Mouse (Mus musculus) liver, embryonic 14.5 days (tissue): ENCODE data around the gene AU015836. TPM values are rescaled to one million over a fixed set of nuclear protein-coding genes. Genes with fewer than 3 reads are reported as not detected.
A peak's percentile ranks its signal among the peaks of the same experiment; 100 is the strongest.

Source experiments
- ATAC-seq: fragments of 200-750 bp; cut with Nextera tagmentation; 2 replicates; pipeline ENCODE4 v1.8.0; 2017; ENCODE audit warnings: moderate number of reproducible peaks, mild to moderate bottlenecking, moderate library complexity; ENCODE audit not compliant: insufficient read depth
- DNase-seq, 3 experiments: peaks; one replicate each; pipeline ENCODE4 v3.0.0-alpha.2; 2012 to 2013; ENCODE audit warnings: low read depth in 3 of 3, low spot score in 3 of 3
- H3K27ac ChIP-seq: fragments of 300-500 bp; sonication (generic); 2 replicates; pipeline ENCODE4 v1.5.1; 2014; ENCODE audit warnings: moderate library complexity, mild to moderate bottlenecking, control low read depth, inconsistent platforms
- H3K27me3 ChIP-seq: fragments of 300-500 bp; sonication (generic); 2 replicates; pipeline ENCODE4 v1.6.1; 2014; ENCODE audit warnings: mild to moderate bottlenecking, low read length, moderate library complexity; ENCODE audit not compliant: control insufficient read depth, insufficient read depth
- H3K36me3 ChIP-seq: fragments of 300-500 bp; sonication (generic); replicated peaks from 2 replicates; pipeline ENCODE4 v1.6.1; 2014; ENCODE audit warnings: low read depth; ENCODE audit not compliant: control insufficient read depth, insufficient read depth
- H3K4me1 ChIP-seq, 2 experiments: fragments of 200-500 bp in 1 of 2; fragments of 300-500 bp in 1 of 2; sonication (generic) in 1 of 2; replicated peaks; 2 replicates each; pipeline ENCODE4 v1.6.1; 2012 to 2014; ENCODE audit warnings: antibody characterized with exemption in 1 of 2, inconsistent platforms in 1 of 2, low read length in 1 of 2; ENCODE audit not compliant: control insufficient read depth in 2 of 2, insufficient read depth in 2 of 2
- H3K4me2 ChIP-seq: fragments of 300-500 bp; sonication (generic); 2 replicates; pipeline ENCODE4 v1.6.1; 2014; ENCODE audit warnings: low read depth, mild to moderate bottlenecking, control low read depth, moderate library complexity
- H3K4me3 ChIP-seq, 2 experiments: fragments of 200-500 bp in 1 of 2; fragments of 300-500 bp in 1 of 2; sonication (generic) in 1 of 2; 2 replicates each; pipeline ENCODE4 v1.5.1; 2012 to 2014; ENCODE audit warnings: low read depth in 2 of 2, low read length in 2 of 2, mild to moderate bottlenecking in 2 of 2, control low read depth in 1 of 2, inconsistent platforms in 1 of 2, moderate library complexity in 1 of 2; ENCODE audit not compliant: insufficient read depth in 1 of 2
- H3K9ac ChIP-seq: fragments of 300-500 bp; sonication (generic); replicated peaks from 2 replicates; pipeline ENCODE4 v1.6.1; 2014; ENCODE audit warnings: mild to moderate bottlenecking, control low read depth, moderate library complexity
- H3K9me3 ChIP-seq: fragments of 300-500 bp; sonication (generic); 2 replicates; pipeline ENCODE4 v1.6.1; 2016; ENCODE audit warnings: low read length, mixed read lengths; ENCODE audit not compliant: control insufficient read depth
- CTCF ChIP-seq: IDR thresholded peaks from 2 replicates; pipeline ENCODE4 v1.5.1; 2016; ENCODE audit warnings: antibody characterized with exemption, low read depth, control low read depth
- EP300 ChIP-seq: IDR thresholded peaks from 2 replicates; pipeline ENCODE4 v1.6.1; 2016; ENCODE audit warnings: antibody characterized with exemption, low read depth
- WGBS: fragments of 180-500 bp; shearing (Covaris S2); extraction: QIAGEN DNeasy Blood & Tissue Kit; methylation state at CpG from one replicate; pipeline ENCODE4 v1.1.7; 2014; ENCODE audit not compliant: insufficient replicate concordance; 5-methylcytosine and 5-hydroxymethylcytosine counted together
- polyA plus RNA-seq, 2 experiments: library from polyadenylated mRNA; depleted of rRNA in 1 of 2; stranded (reverse) in 1 of 2; unstranded in 1 of 2; fragments of >200 nt; fragmentation: Nextera tagmentation in 1 of 2; extraction: Ambion mirVana in 1 of 2; gene quantifications; 2 replicates each; pipeline versions ENCODE4 v1.2.1 to v1.2.3; 2012 to 2014

Gene AU015836
- polyA plus RNA-seq (2012; rRNA removed) (1.3 and 1.6 TPM in 2 replicates), polyA plus RNA-seq (2014; fragmentation: Nextera tagmentation; extraction: Ambion mirVana) (0.47 and 0.71 TPM in 2 replicates)

- no peak for TF ChIP-seq EP300
- TF ChIP-seq CTCF, result no peak
- Histone ChIP-seq H3K4me1 (no peaks in the 10 kb centered on the region), H3K27me3 (no peaks in the 10 kb centered on the region), H3K4me3 (no peak within 1 kb of the TSS), H3K36me3 (no peaks in the 10 kb centered on the region), H3K9me3 (no peaks in the 10 kb centered on the region), H3K4me2 (no peak within 1 kb of the TSS), H3K27ac (no peak within 1 kb of the TSS), H3K9ac (no peak within 1 kb of the TSS)
- ATAC-seq (no peak), DNase-seq (no peak)
- WGBS, result 48% methylated on average over 14 of the region's 14 CpGs
Observed at GRCm38 (mm10) chrX:93968444-93968843, at the start of gene AU015836. Gene AU015836, plus strand, starts transcription at chrX:93968659.

GRCm38 (mm10) chrX:93919017-93919416 is 49.4 kb upstream of the AU015836 start:
- 34% methylated on average over 3 of the region's 3 CpGs for WGBS
- Histone ChIP-seq H3K9ac (no peak overlapping the region), H3K4me1 (no peaks in the 10 kb centered on the region), H3K27me3 (no peaks in the 10 kb centered on the region), H3K27ac (no peak overlapping the region), H3K4me3 (no peak overlapping the region), H3K9me3 (peaks cover 2% of the 10 kb centered on the region; the same call in 1 of the 2 replicates), H3K4me2 (no peak overlapping the region), H3K36me3 (no peaks in the 10 kb centered on the region)
- ATAC-seq (no peak), DNase-seq (no peak)
- no peak for TF ChIP-seq EP300
- no peak for TF ChIP-seq CTCF

GRCm38 (mm10) chrX:93928379-93928778 is 40.1 kb upstream of the AU015836 start:
- TF ChIP-seq CTCF, result no peak
- no peak for TF ChIP-seq EP300
- Histone ChIP-seq H3K9ac (peak overlapping the region; percentile 23; the same call in 1 of the 2 replicates), H3K4me1 (peaks cover 26 to 27% of the 10 kb centered on the region in 2 experiments), H3K4me2 (peak overlapping the region; percentile 50), H3K9me3 (no peaks in the 10 kb centered on the region), H3K4me3 (no peak overlapping the region), H3K27me3 (no peaks in the 10 kb centered on the region), H3K27ac (peak overlapping the region; percentile 76), H3K36me3 (no peaks in the 10 kb centered on the region)
- 29% methylated on average over 3 of the region's 3 CpGs for WGBS
- ATAC-seq (peak; percentile 41; the same call in 1 of the 2 replicates), DNase-seq (no peak)

DNA sequence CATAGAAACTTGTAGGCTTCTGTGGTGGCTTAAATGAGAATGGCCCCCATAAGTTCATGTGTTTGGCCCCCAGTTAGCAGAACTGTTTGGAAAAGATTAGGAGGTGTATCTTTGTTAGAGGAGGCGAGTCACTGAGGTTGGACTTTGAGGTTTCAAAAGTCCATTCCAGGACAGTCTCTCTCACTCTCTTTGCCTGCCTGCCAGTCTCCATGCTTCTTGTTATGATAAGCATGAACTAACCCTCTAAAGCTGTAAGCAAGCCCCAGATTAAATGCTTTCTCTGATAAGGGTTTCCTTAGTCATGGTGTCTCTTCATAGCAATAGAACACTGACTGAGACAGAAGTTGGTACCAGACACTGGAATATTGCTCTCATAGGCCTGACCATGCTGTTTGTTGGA is 39.7 kb upstream of the AU015836 start:
- H3K27ac ChIP-seq, result peak overlapping the region; percentile 76
- H3K4me2 ChIP-seq, result peak overlapping the region; percentile 50
- H3K27me3 ChIP-seq, result no peaks in the 10 kb centered on the region; the same call in 1 of the 2 replicates
- H3K4me3 ChIP-seq, result no peak overlapping the region
- TF ChIP-seq EP300 (peak; percentile 87), CTCF (no peak)
- ATAC-seq (peak; percentile 93), DNase-seq (peak; percentile 52 to 59 (median 53))
- no peaks in the 10 kb centered on the region for H3K9me3 ChIP-seq
- H3K36me3 ChIP-seq, result no peaks in the 10 kb centered on the region
- H3K9ac ChIP-seq, result peak overlapping the region; percentile 23; the same call in 1 of the 2 replicates
- 24% methylated on average over 1 of the region's 1 CpGs for WGBS
- peaks cover 26 to 27% of the 10 kb centered on the region in 2 experiments for H3K4me1 ChIP-seq

- Histone ChIP-seq H3K27ac (no peak overlapping the region), H3K9ac (no peak overlapping the region), H3K4me1 (peaks cover 26 to 27% of the 10 kb centered on the region in 2 experiments), H3K27me3 (no peaks in the 10 kb centered on the region; the same call in 1 of the 2 replicates), H3K4me3 (no peak overlapping the region), H3K4me2 (no peak overlapping the region), H3K36me3 (no peaks in the 10 kb centered on the region), H3K9me3 (no peaks in the 10 kb centered on the region)
- DNase-seq (no peak), ATAC-seq (no peak)
- no peak for TF ChIP-seq CTCF
- TF ChIP-seq EP300, result no peak
- WGBS, result 81% methylated on average over 3 of the region's 3 CpGs
Observed at GRCm38 (mm10) chrX:93931694-93932093, 36.8 kb upstream of the AU015836 start.
